In the genomic region with DNA sequence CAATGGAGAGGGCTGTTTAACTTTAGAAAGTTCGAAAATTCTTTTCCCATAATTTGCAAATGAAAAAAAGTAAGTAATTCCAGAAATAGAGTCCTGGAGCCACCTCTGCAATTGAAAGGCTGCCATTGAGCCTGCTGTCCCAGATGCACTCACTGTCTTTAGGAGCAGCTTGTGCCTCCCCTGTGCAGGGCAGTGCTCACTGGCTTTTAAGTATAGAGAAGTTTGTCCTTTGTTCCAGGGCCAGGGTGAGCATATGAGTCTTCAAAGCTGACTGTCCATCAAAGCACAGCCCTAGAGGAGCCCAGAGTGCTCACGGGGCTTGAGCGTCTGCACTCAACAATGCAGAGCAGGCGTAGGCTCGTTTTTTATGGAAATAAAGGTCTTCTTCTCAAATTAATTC, we compare ENCODE assay signal across 16 mouse cellular contexts. TPM values are rescaled to one million over a fixed set of nuclear protein-coding genes. Genes with fewer than 3 reads are reported as not detected.
A peak's percentile ranks its signal among the peaks of the same experiment; 100 is the strongest.
DNase-seq lines count a peak whose midpoint lies in the region; ATAC-seq lines count a peak whose summit lies in the region.
"Had no signal": no experiment of that assay in that cellular context is flagged by ENCODE, and none has a peak within 500 bp of the region (broad histone marks: within the 10 kb centered on the region; RNA-seq: fewer than 3 reads in every experiment).

No protein-coding gene starts in this region.

- no peak overlapping the region for H3K9ac ChIP-seq in hindbrain, embryonic 12.5 days
- no peak overlapping the region for H3K9ac ChIP-seq in hindbrain, embryonic 14.5 days
- no peak overlapping the region for H3K9ac ChIP-seq in midbrain, embryonic 11.5 days (ENCODE audit: low read length)
- H3K9ac ChIP-seq in intestine, embryonic 15.5 days, result no peak overlapping the region
- H3K9ac ChIP-seq: embryonic facial prominence, embryonic 15.5 days; liver, embryonic 14.5 days; neural tube, embryonic 15.5 days had no signal

- H3K4me1 ChIP-seq in hindbrain, embryonic 12.5 days, result peaks cover 11% of the 10 kb centered on the region
- H3K4me1 ChIP-seq in hindbrain, embryonic 14.5 days (replicated peaks; ENCODE audit: control insufficient read depth, insufficient read depth, low read length), result no peaks in the 10 kb centered on the region
- peaks cover 17% of the 10 kb centered on the region for H3K4me1 ChIP-seq in midbrain, embryonic 11.5 days (ENCODE audit: control insufficient read depth, insufficient read depth, low read length)
- H3K4me1 ChIP-seq in intestine, embryonic 15.5 days (replicated peaks), result no peaks in the 10 kb centered on the region
- no peaks in the 10 kb centered on the region for H3K4me1 ChIP-seq in heart, embryonic 10.5 days
- H3K4me1 ChIP-seq: embryonic facial prominence, embryonic 15.5 days; neural tube, embryonic 15.5 days had no signal

- no peaks in the 10 kb centered on the region for H3K9me3 ChIP-seq in hindbrain, embryonic 12.5 days (replicated peaks)
- no peaks in the 10 kb centered on the region for H3K9me3 ChIP-seq in hindbrain, embryonic 14.5 days (ENCODE audit: control insufficient read depth, low read length)
- H3K9me3 ChIP-seq in midbrain, embryonic 11.5 days (ENCODE audit: control insufficient read depth, low read length), result no peaks in the 10 kb centered on the region
- H3K9me3 ChIP-seq in intestine, embryonic 15.5 days, result no peaks in the 10 kb centered on the region
- H3K9me3 ChIP-seq in heart, embryonic 10.5 days, result no peaks in the 10 kb centered on the region
- H3K9me3 ChIP-seq: embryonic facial prominence, embryonic 15.5 days; neural tube, embryonic 15.5 days had no signal

- no peak overlapping the region for H3K27ac ChIP-seq in hindbrain, embryonic 12.5 days
- no peak overlapping the region for H3K27ac ChIP-seq in hindbrain, embryonic 14.5 days
- H3K27ac ChIP-seq in midbrain, embryonic 11.5 days (ENCODE audit: low read depth, low read length), result peak overlapping the region; percentile 65
- H3K27ac ChIP-seq in intestine, embryonic 15.5 days, result no peak overlapping the region
- H3K27ac ChIP-seq in heart, embryonic 10.5 days, result no peak overlapping the region
- H3K27ac ChIP-seq: embryonic facial prominence, embryonic 15.5 days; kidney, postnatal 0 days; liver, embryonic 14.5 days; neural tube, embryonic 15.5 days had no signal

- no peaks in the 10 kb centered on the region for H3K27me3 ChIP-seq in hindbrain, embryonic 12.5 days
- H3K27me3 ChIP-seq in hindbrain, embryonic 14.5 days (ENCODE audit: control insufficient read depth, insufficient read depth, low read length), result no peaks in the 10 kb centered on the region
- H3K27me3 ChIP-seq in midbrain, embryonic 11.5 days (ENCODE audit: control insufficient read depth, insufficient read depth, low read length), result no peaks in the 10 kb centered on the region
- no peaks in the 10 kb centered on the region for H3K27me3 ChIP-seq in intestine, embryonic 15.5 days (replicated peaks)
- H3K27me3 ChIP-seq in heart, embryonic 10.5 days (ENCODE audit: insufficient read depth, poor library complexity, severe bottlenecking), result no peaks in the 10 kb centered on the region
- H3K27me3 ChIP-seq: embryonic facial prominence, embryonic 15.5 days; neural tube, embryonic 15.5 days; Patski had no signal

- no peak for DNase-seq in hindbrain, embryonic 14.5 days (ENCODE audit: low spot score)
- DNase-seq in ES-CJ7 (ENCODE audit: low read depth, low spot score), result peak; percentile 55
- peak; percentile 84 for DNase-seq in R1 (ENCODE audit: low read depth, low spot score)
- peak; percentile 88 for DNase-seq in midbrain, embryonic 11.5 days (ENCODE audit: low spot score, missing footprints)
- DNase-seq in heart, embryonic 10.5 days (ENCODE audit: low spot score), result no peak
- DNase-seq: adrenal gland, adult 2 months; cerebellum, postnatal 10 days; lung, postnatal 10 days; right cerebral cortex, postnatal 14 days had no signal

- 0 out of 2 replicates have a peak, but pooled peaks cover 3% of the 10 kb centered on the region for H3K36me3 ChIP-seq in hindbrain, embryonic 12.5 days
- no peaks in the 10 kb centered on the region for H3K36me3 ChIP-seq in hindbrain, embryonic 14.5 days (replicated peaks; ENCODE audit: control insufficient read depth, insufficient read depth)
- H3K36me3 ChIP-seq in midbrain, embryonic 11.5 days (ENCODE audit: control insufficient read depth, insufficient read depth, low read length), result no peaks in the 10 kb centered on the region
- H3K36me3 ChIP-seq in intestine, embryonic 15.5 days, result 0 out of 2 replicates have a peak, but pooled peaks cover 3% of the 10 kb centered on the region
- 0 out of 2 replicates have a peak, but pooled peaks cover 3% of the 10 kb centered on the region for H3K36me3 ChIP-seq in heart, embryonic 10.5 days
- H3K36me3 ChIP-seq: embryonic facial prominence, embryonic 15.5 days; neural tube, embryonic 15.5 days had no signal

- no peak overlapping the region for H3K4me2 ChIP-seq in hindbrain, embryonic 12.5 days (replicated peaks)
- no peak overlapping the region for H3K4me2 ChIP-seq in hindbrain, embryonic 14.5 days (replicated peaks)
- H3K4me2 ChIP-seq in midbrain, embryonic 11.5 days, result no peak overlapping the region
- H3K4me2 ChIP-seq in intestine, embryonic 15.5 days (replicated peaks), result no peak overlapping the region
- H3K4me2 ChIP-seq: embryonic facial prominence, embryonic 15.5 days; neural tube, embryonic 15.5 days had no signal

- 30% methylated on average over 5 of the region's 5 CpGs for WGBS in hindbrain, embryonic 12.5 days
- 8% methylated on average over 5 of the region's 5 CpGs for WGBS in hindbrain, embryonic 14.5 days
- 6% methylated on average over 5 of the region's 5 CpGs for WGBS in midbrain, embryonic 11.5 days
- WGBS in intestine, embryonic 15.5 days, result 81% methylated on average over 5 of the region's 5 CpGs
- WGBS in heart, embryonic 10.5 days, result 71% methylated on average over 5 of the region's 5 CpGs

- H3K4me3 ChIP-seq in hindbrain, embryonic 12.5 days, result no peak overlapping the region
- no peak overlapping the region for H3K4me3 ChIP-seq in hindbrain, embryonic 14.5 days (replicated peaks; ENCODE audit: low read length)
- H3K4me3 ChIP-seq in midbrain, embryonic 11.5 days (ENCODE audit: low read depth, low read length), result no peak overlapping the region
- no peak overlapping the region for H3K4me3 ChIP-seq in intestine, embryonic 15.5 days (replicated peaks)
- no peak overlapping the region for H3K4me3 ChIP-seq in heart, embryonic 10.5 days
- H3K4me3 ChIP-seq: embryonic facial prominence, embryonic 15.5 days; neural tube, embryonic 15.5 days had no signal

- peak; percentile 66; the same call in 1 of the 2 replicates for ATAC-seq in hindbrain, embryonic 12.5 days (ENCODE audit: low FRiP score)
- no peak for ATAC-seq in hindbrain, embryonic 14.5 days (ENCODE audit: low FRiP score)
- ATAC-seq in midbrain, embryonic 11.5 days (ENCODE audit: low FRiP score), result peak; percentile 92
- no peak for ATAC-seq in intestine, embryonic 15.5 days
- ATAC-seq: Patski had no signal

RNA-seq across cellular contexts. Expression of gene Ell2, which starts 59.7 kb away (rescaled TPM):
- 7.8 and 8.4 TPM in 2 replicates for polyA plus RNA-seq in hindbrain, embryonic 12.5 days (2016; fragmentation: Nextera tagmentation; extraction: Ambion mirVana)
- 2.1 and 2.4 TPM in 2 replicates for polyA plus RNA-seq in hindbrain, embryonic 14.5 days (2014; fragmentation: Nextera tagmentation; extraction: Ambion mirVana)
- polyA plus RNA-seq in midbrain, embryonic 11.5 days (2014; fragmentation: Nextera tagmentation; extraction: Ambion mirVana), result 5.1 and 6.2 TPM in 2 replicates
- 5.7 and 6.3 TPM in 2 replicates for polyA plus RNA-seq in intestine, embryonic 15.5 days (2015; fragmentation: Nextera tagmentation; extraction: Ambion mirVana)
- polyA plus RNA-seq in heart, embryonic 10.5 days (2016; fragmentation: Nextera tagmentation; extraction: Ambion mirVana), result 9.6 and 12.5 TPM in 2 replicates

Comparison
In these comparisons a context has a peak if more than half of its experiments do, and no peak if none do; other contexts are left out.
1. ATAC-seq: peak in hindbrain, embryonic 12.5 days (single experiment) and midbrain, embryonic 11.5 days (single experiment); none in hindbrain, embryonic 14.5 days (single experiment) and intestine, embryonic 15.5 days (single experiment).
2. DNase-seq: peak in ES-CJ7 (single experiment), R1 (single experiment) and midbrain, embryonic 11.5 days (single experiment); none in hindbrain, embryonic 14.5 days (single experiment) and heart, embryonic 10.5 days (single experiment).